In the genomic region with DNA sequence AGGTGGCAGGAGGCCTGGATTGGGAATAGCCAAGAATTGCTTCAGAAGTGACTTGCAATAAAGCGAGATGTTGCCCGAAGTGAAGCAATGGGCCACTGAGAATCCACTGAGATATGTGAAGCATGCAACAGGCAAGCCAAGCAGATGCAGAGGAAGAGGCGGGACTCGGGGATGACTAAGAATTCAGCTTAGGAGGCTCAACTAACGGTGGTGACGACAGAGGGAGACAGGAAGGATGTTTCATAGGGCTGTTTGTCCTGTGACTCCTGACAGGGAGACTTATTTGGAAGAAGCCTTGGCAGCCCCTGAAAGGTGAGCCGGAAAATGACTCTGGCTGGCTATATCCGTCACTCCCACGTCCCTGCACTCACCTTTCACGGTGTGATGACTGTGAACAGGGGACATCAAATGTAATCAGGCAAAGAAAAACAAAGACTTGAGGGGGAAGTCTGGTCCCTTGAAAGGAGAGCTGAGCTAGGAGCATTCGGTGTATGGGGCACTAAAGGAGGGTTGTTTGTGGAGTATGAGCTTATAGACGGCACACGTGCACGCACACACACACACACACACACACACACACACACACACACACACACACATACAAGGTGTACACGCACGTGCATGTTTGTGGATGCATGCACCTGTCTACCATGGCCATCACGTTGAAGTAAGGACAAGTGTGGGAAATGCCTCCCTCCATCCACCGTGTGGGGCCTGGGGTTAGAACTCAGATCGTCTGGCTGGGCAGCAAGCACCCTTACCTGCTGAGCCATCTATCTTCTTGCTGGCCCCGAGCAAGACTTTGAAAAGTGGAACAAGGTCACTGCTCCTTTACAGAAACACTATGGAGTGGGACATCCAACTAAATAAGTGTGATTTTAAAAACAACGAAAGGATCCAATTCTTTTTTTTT, we compare ENCODE assay signal across 14 mouse cellular contexts. TPM values are rescaled to one million over a fixed set of nuclear protein-coding genes. Genes with fewer than 3 reads are reported as not detected.
A peak's percentile ranks its signal among the peaks of the same experiment; 100 is the strongest.
DNase-seq lines count a peak whose midpoint lies in the region; ATAC-seq and TF ChIP-seq lines count a peak whose summit lies in the region.
"Had no signal": no experiment of that assay in that cellular context is flagged by ENCODE, and none has a peak within 500 bp of the region (broad histone marks: within the 10 kb centered on the region; RNA-seq: fewer than 3 reads in every experiment).

No protein-coding gene starts in this region.

- DNase-seq in heart, adult 8-10 months (ENCODE audit: low spot score): peak; percentile 20
- peak; percentile 91 for DNase-seq in Muller cell, postnatal 12 days (ENCODE audit: inconsistent ontology term)
- peak; percentile 34 to 57 for DNase-seq in kidney, postnatal 36 days
- no peak for DNase-seq in frontal cortex, postnatal 14 days (ENCODE audit: low spot score in 2 of 2)
- DNase-seq in cerebellum, adult 8-10 months: no peak
- DNase-seq in right cerebral cortex, postnatal 4 days: no peak
- DNase-seq: cerebellum, adult 11-12 months; lung, embryonic 14.5 days; thymus, adult 2 months had no signal

- H3K27me3 ChIP-seq in heart, embryonic 12.5 days (replicated peaks): no peaks in the 10 kb centered on the region

- ATAC-seq in heart, embryonic 12.5 days (ENCODE audit: insufficient number of reproducible peaks, low FRiP score): no peak

- no peak overlapping the region for H3K4me2 ChIP-seq in heart, embryonic 12.5 days
- H3K4me2 ChIP-seq: lung, embryonic 14.5 days had no signal

- no peak overlapping the region for H3K27ac ChIP-seq in heart, embryonic 12.5 days (ENCODE audit: poor library complexity, severe bottlenecking)
- H3K27ac ChIP-seq in embryonic fibroblast, embryonic 13.5 days (ENCODE audit: insufficient read depth, low read length): peak overlapping the region; percentile 84

- H3K4me3 ChIP-seq in heart, embryonic 12.5 days: no peak overlapping the region
- no peak overlapping the region for H3K4me3 ChIP-seq in embryonic fibroblast, embryonic 13.5 days (ENCODE audit: insufficient read depth, low read length)
- H3K4me3 ChIP-seq: erythroblast, embryonic 14.5 days had no signal

- H3K9ac ChIP-seq in heart, embryonic 12.5 days: no peak overlapping the region
- H3K9ac ChIP-seq: lung, embryonic 14.5 days had no signal

- peaks cover 58% of the 10 kb centered on the region for H3K36me3 ChIP-seq in heart, embryonic 12.5 days

- H3K4me1 ChIP-seq in heart, embryonic 12.5 days (replicated peaks): no peaks in the 10 kb centered on the region
- H3K4me1 ChIP-seq in embryonic fibroblast, embryonic 13.5 days (ENCODE audit: control insufficient read depth, insufficient read depth, low read length): peaks cover 9% of the 10 kb centered on the region; the same call in 1 of the 2 replicates

- peak; percentile 45 for TF ChIP-seq POLR2A in embryonic fibroblast, embryonic 13.5 days (IDR thresholded peaks at IDR 0.05; ENCODE audit: low read depth, low read length)

- 74% methylated on average over 21 of the region's 21 CpGs for WGBS in heart, embryonic 12.5 days

- no peaks in the 10 kb centered on the region for H3K9me3 ChIP-seq in heart, embryonic 12.5 days (replicated peaks)

- TF ChIP-seq CTCF in embryonic fibroblast, embryonic 13.5 days (IDR thresholded peaks at IDR 0.05; ENCODE audit: borderline replicate concordance, insufficient read depth, low read length): no peak

RNA-seq across cellular contexts. Expression of a gene that starts 44.6 kb away (rescaled TPM):
- total RNA-seq in heart, adult 8-10 months (2022): not detected
- polyA plus RNA-seq in heart, embryonic 12.5 days (2016; fragmentation: Nextera tagmentation; extraction: Ambion mirVana): 0.06 and 0.15 TPM in 2 replicates
- polyA plus RNA-seq in embryonic fibroblast, embryonic 13.5 days (2011; ENCODE audit: insufficient read length, low read depth, missing spikeins): not detected in 2 replicates
- total RNA-seq: hematopoietic stem cell, adult 5-6 weeks; layer of hippocampus, postnatal 25 days had no signal
- polyA plus RNA-seq: erythroblast, embryonic 14.5 days had no signal

RNA-seq across cellular contexts. Expression of a gene that starts 50.9 kb away (rescaled TPM):
- 100 to 1,000 TPM; 275 to 349 (median 295) TPM for total RNA-seq in heart, adult 8-10 months (2022)
- polyA plus RNA-seq in heart, embryonic 12.5 days (2016; fragmentation: Nextera tagmentation; extraction: Ambion mirVana): 96.6 and 110 TPM in 2 replicates
- 37.8 and 39.5 TPM in 2 replicates for polyA plus RNA-seq in embryonic fibroblast, embryonic 13.5 days (2011; ENCODE audit: insufficient read length, low read depth, missing spikeins)

RNA-seq across cellular contexts. Expression of a gene that starts 52.5 kb away (rescaled TPM):
- total RNA-seq in heart, adult 8-10 months (2022): 10 to 100 TPM; 44.2 to 65.1 (median 54.3) TPM
- polyA plus RNA-seq in heart, embryonic 12.5 days (2016; fragmentation: Nextera tagmentation; extraction: Ambion mirVana): 110 and 116 TPM in 2 replicates
- polyA plus RNA-seq in embryonic fibroblast, embryonic 13.5 days (2011; ENCODE audit: insufficient read length, low read depth, missing spikeins): 131 and 133 TPM in 2 replicates

RNA-seq across cellular contexts. Expression of a gene that starts 60.0 kb away (rescaled TPM):
- 10 to 100 TPM; 29.8 to 40.2 (median 35.1) TPM for total RNA-seq in heart, adult 8-10 months (2022)
- polyA plus RNA-seq in heart, embryonic 12.5 days (2016; fragmentation: Nextera tagmentation; extraction: Ambion mirVana): 8.9 and 9.4 TPM in 2 replicates
- 35.2 and 46.7 TPM in 2 replicates for polyA plus RNA-seq in embryonic fibroblast, embryonic 13.5 days (2011; ENCODE audit: insufficient read length, low read depth, missing spikeins)

Comparison
In these comparisons a context has a peak if more than half of its experiments do, and no peak if none do; other contexts are left out.
1. DNase-seq: peak in heart, adult 8-10 months (single experiment), Muller cell, postnatal 12 days (single experiment) and kidney, postnatal 36 days (2 of 2); none in frontal cortex, postnatal 14 days (0 of 2), cerebellum, adult 8-10 months (single experiment) and right cerebral cortex, postnatal 4 days (single experiment).